Mouse (Mus musculus) heart, embryonic 11.5 days (tissue): ENCODE data around the gene Atg13. TPM values are rescaled to one million over a fixed set of nuclear protein-coding genes. Genes with fewer than 3 reads are reported as not detected.

Experiments used
- ATAC-seq: fragments of 200-750 bp; cut with Nextera tagmentation; replicated peaks from 2 replicates; pipeline ENCODE4 v1.8.0; 2017; ENCODE audit warnings: moderate library complexity; ENCODE audit not compliant: insufficient number of reproducible peaks, low FRiP score, low TSS enrichment
- H3K27ac ChIP-seq: fragments of 300-500 bp; sonication (generic); 2 replicates; pipeline ENCODE4 v1.5.1; 2014; ENCODE audit warnings: mild to moderate bottlenecking, low read depth, low read length
- H3K27me3 ChIP-seq: fragments of 300-500 bp; sonication (generic); 2 replicates; pipeline ENCODE4 v1.6.1; 2014; ENCODE audit warnings: mild to moderate bottlenecking, low read length, mixed read lengths; ENCODE audit not compliant: control insufficient read depth, insufficient read depth
- H3K36me3 ChIP-seq: fragments of 300-500 bp; sonication (generic); 2 replicates; pipeline ENCODE4 v1.6.1; 2014; ENCODE audit warnings: mild to moderate bottlenecking, low read length, moderate library complexity, mixed read lengths; ENCODE audit not compliant: control insufficient read depth, insufficient read depth
- H3K4me1 ChIP-seq: fragments of 300-500 bp; sonication (generic); 2 replicates; pipeline ENCODE4 v1.6.1; 2014; ENCODE audit warnings: low read length; ENCODE audit not compliant: control insufficient read depth, insufficient read depth
- H3K4me2 ChIP-seq: fragments of 300-500 bp; sonication (generic); 2 replicates; pipeline ENCODE4 v1.6.1; 2014; ENCODE audit warnings: mild to moderate bottlenecking, moderate library complexity
- H3K4me3 ChIP-seq: fragments of 300-500 bp; sonication (generic); 2 replicates; pipeline ENCODE4 v1.5.1; 2014; ENCODE audit warnings: low read depth, low read length
- H3K9ac ChIP-seq: fragments of 300-500 bp; sonication (generic); 2 replicates; pipeline ENCODE4 v1.6.1; 2014; ENCODE audit warnings: mild to moderate bottlenecking, low read depth, low read length, moderate library complexity
- H3K9me3 ChIP-seq: fragments of 300-500 bp; sonication (generic); replicated peaks from 2 replicates; pipeline ENCODE4 v1.6.1; 2016; ENCODE audit warnings: low read length; ENCODE audit not compliant: control insufficient read depth
- WGBS: fragments of 180-500 bp; shearing (Covaris S2); extraction: QIAGEN DNeasy Blood & Tissue Kit; methylation state at CpG from one replicate; pipeline ENCODE4 v1.1.7; 2014; ENCODE audit not compliant: insufficient replicate concordance; 5-methylcytosine and 5-hydroxymethylcytosine counted together
- polyA plus RNA-seq: library from polyadenylated mRNA; unstranded; fragments of >200 nt; fragmentation: Nextera tagmentation; extraction: Ambion mirVana; gene quantifications from 2 replicates; pipeline ENCODE4 v1.2.1, GENCODE M21; 2014

The Atg13 gene
- polyA plus RNA-seq, 1 experiment from 2014 or later, result 22.8 TPM

GRCm38 (mm10) chr2:91705736-91706135, 4.6 kb downstream of the Atg13 start:
- 82% methylated on average over 6 of the region's 6 CpGs for WGBS
- no peak for ATAC-seq
- H3K36me3 ChIP-seq, result no peaks in the 10 kb centered on the region
- H3K27me3 ChIP-seq, result no peaks in the 10 kb centered on the region
- 0 out of 2 replicates have a peak, but pooled peaks cover 3% of the 10 kb centered on the region for H3K4me1 ChIP-seq
- H3K9me3 ChIP-seq, result no peaks in the 10 kb centered on the region
- H3K4me3 ChIP-seq, result no peak overlapping the region
- no peak overlapping the region for H3K27ac ChIP-seq
- no peak overlapping the region for H3K9ac ChIP-seq
- H3K4me2 ChIP-seq, result no peak overlapping the region

GRCm38 (mm10) chr2:91701366-91701765, 9.0 kb downstream of the Atg13 start:
- Histone ChIP-seq H3K4me2 (no peak overlapping the region), H3K4me3 (no peak overlapping the region), H3K36me3 (no peaks in the 10 kb centered on the region), H3K9me3 (no peaks in the 10 kb centered on the region), H3K4me1 (no peaks in the 10 kb centered on the region; the same call in 1 of the 2 replicates), H3K9ac (no peak overlapping the region), H3K27ac (no peak overlapping the region), H3K27me3 (no peaks in the 10 kb centered on the region)
- whole genome bisulfite sequencing, result 91% methylated on average over 2 of the region's 2 CpGs
- no peak for ATAC-seq

- no peaks in the 10 kb centered on the region; the same call in 1 of the 2 replicates for H3K4me1 ChIP-seq
- WGBS, result 64% methylated on average over 1 of the region's 1 CpGs
- no peaks in the 10 kb centered on the region for H3K36me3 ChIP-seq
- no peaks in the 10 kb centered on the region for H3K27me3 ChIP-seq
- no peak for ATAC-seq
- no peak overlapping the region for H3K4me2 ChIP-seq
- H3K4me3 ChIP-seq, result no peak overlapping the region
- no peaks in the 10 kb centered on the region for H3K9me3 ChIP-seq
- no peak overlapping the region for H3K27ac ChIP-seq
- no peak overlapping the region for H3K9ac ChIP-seq
Observed at GRCm38 (mm10) chr2:91699225-91699624, 11.2 kb downstream of the Atg13 start.

- no peak overlapping the region for H3K27ac ChIP-seq
- 53% methylated on average over 1 of the region's 1 CpGs for WGBS
- H3K9me3 ChIP-seq, result no peaks in the 10 kb centered on the region
- no peak overlapping the region for H3K4me3 ChIP-seq
- no peaks in the 10 kb centered on the region for H3K27me3 ChIP-seq
- H3K9ac ChIP-seq, result no peak overlapping the region
- H3K4me1 ChIP-seq, result no peaks in the 10 kb centered on the region; the same call in 1 of the 2 replicates
- H3K4me2 ChIP-seq, result no peak overlapping the region
- no peaks in the 10 kb centered on the region for H3K36me3 ChIP-seq
- ATAC-seq, result no peak
Observed at GRCm38 (mm10) chr2:91696225-91696590, 14.2 kb downstream of the Atg13 start.

GRCm38 (mm10) chr2:91695436-91696224, 14.7 kb downstream of the Atg13 start:
- Histone ChIP-seq H3K36me3 (no peaks in the 10 kb centered on the region), H3K4me1 (no peaks in the 10 kb centered on the region; the same call in 1 of the 2 replicates), H3K27me3 (no peaks in the 10 kb centered on the region), H3K4me3 (no peak overlapping the region), H3K9ac (no peak overlapping the region), H3K27ac (no peak overlapping the region), H3K4me2 (no peak overlapping the region), H3K9me3 (no peaks in the 10 kb centered on the region)
- no peak for ATAC-seq
- 74% methylated on average over 10 of the region's 10 CpGs for WGBS

GRCm38 (mm10) chr2:91689452-91689851, 20.9 kb downstream of the Atg13 start:
- Histone ChIP-seq H3K4me1 (no peaks in the 10 kb centered on the region), H3K4me3 (no peak overlapping the region), H3K36me3 (peaks cover 3% of the 10 kb centered on the region), H3K9me3 (no peaks in the 10 kb centered on the region), H3K27me3 (no peaks in the 10 kb centered on the region), H3K27ac (no peak overlapping the region), H3K9ac (no peak overlapping the region), H3K4me2 (no peak overlapping the region)
- ATAC-seq, result no peak
- WGBS, result 65% methylated on average over 7 of the region's 7 CpGs

GRCm38 (mm10) chr2:91683919-91684318, 26.5 kb downstream of the Atg13 start:
- H3K4me1 ChIP-seq, result no peaks in the 10 kb centered on the region
- H3K4me2 ChIP-seq, result no peak overlapping the region
- ATAC-seq, result no peak
- H3K4me3 ChIP-seq, result no peak overlapping the region
- WGBS, result 81% methylated on average over 8 of the region's 8 CpGs
- H3K9me3 ChIP-seq, result no peaks in the 10 kb centered on the region
- H3K36me3 ChIP-seq, result peaks cover 7% of the 10 kb centered on the region
- no peaks in the 10 kb centered on the region for H3K27me3 ChIP-seq
- no peak overlapping the region for H3K27ac ChIP-seq
- no peak overlapping the region for H3K9ac ChIP-seq

GRCm38 (mm10) chr2:91682850-91683249, 27.5 kb downstream of the Atg13 start:
- Histone ChIP-seq H3K9me3 (no peaks in the 10 kb centered on the region), H3K27me3 (no peaks in the 10 kb centered on the region), H3K27ac (no peak overlapping the region), H3K4me3 (no peak overlapping the region), H3K4me2 (no peak overlapping the region), H3K36me3 (peaks cover 8% of the 10 kb centered on the region), H3K9ac (no peak overlapping the region), H3K4me1 (no peaks in the 10 kb centered on the region)
- ATAC-seq, result no peak
- WGBS, result 39% methylated on average over 4 of the region's 4 CpGs

GRCm38 (mm10) chr2:91676961-91677360, 33.4 kb downstream of the Atg13 start:
- Histone ChIP-seq H3K36me3 (peaks cover 14% of the 10 kb centered on the region), H3K4me2 (no peak overlapping the region), H3K27ac (no peak overlapping the region), H3K27me3 (no peaks in the 10 kb centered on the region), H3K4me1 (no peaks in the 10 kb centered on the region), H3K9ac (no peak overlapping the region), H3K4me3 (no peak overlapping the region), H3K9me3 (no peaks in the 10 kb centered on the region)
- no peak for ATAC-seq
